Mouse (Mus musculus): ENCODE data around the gene Ncf1.

GRCm38 (mm10) chr5:134275021-134275420 lies 45.6 kb upstream of the Ncf1 start:
- TF ChIP-seq GATA1 (IDR thresholded peaks at IDR 0.05; ENCODE audit: low read length): no peak
- TF ChIP-seq TAL1 (IDR thresholded peaks at IDR 0.05; ENCODE audit: low read length): no peak

Data from erythroblast, embryonic 14.5 days (primary cell).